Mouse (Mus musculus): ENCODE measurements around the gene Pola1. TPM values are rescaled to one million over a fixed set of nuclear protein-coding genes. Genes with fewer than 3 reads are reported as not detected.

The Pola1 gene
- polyA plus RNA-seq, 1 experiment from 2014 or later, result 21.8 TPM

DNA sequence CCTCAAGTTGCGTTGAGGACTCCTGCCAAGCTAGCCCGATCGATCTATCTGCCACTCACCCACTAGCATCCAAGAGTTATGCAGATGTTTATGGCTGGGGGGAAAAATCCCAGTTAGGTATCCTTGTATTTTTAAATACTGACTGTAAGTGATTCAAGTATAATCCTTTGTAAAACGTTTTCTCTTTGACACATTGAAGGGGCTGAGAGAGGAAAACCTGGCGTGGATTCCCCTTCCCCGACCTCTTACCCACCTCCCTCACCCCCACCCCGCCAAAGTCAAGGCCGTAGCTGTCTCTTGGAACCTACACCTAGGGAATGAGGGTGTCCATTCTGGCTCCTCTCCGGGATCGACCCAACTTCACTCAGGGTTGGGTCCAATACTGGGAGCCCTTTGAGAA is 346.9 kb downstream of the Pola1 start:
- Histone ChIP-seq H3K27ac (no peak overlapping the region), H3K9ac (no peak overlapping the region), H3K4me1 (no peaks in the 10 kb centered on the region), H3K9me3 (no peaks in the 10 kb centered on the region), H3K27me3 (peaks cover 70% of the 10 kb centered on the region), H3K4me3 (no peak overlapping the region), H3K36me3 (no peaks in the 10 kb centered on the region), H3K4me2 (replicated peaks) (no peak overlapping the region)
- no peak for ATAC-seq (ENCODE audit: insufficient number of reproducible peaks, insufficient read depth, low FRiP score, low TSS enrichment)
- 20% methylated on average over 10 of the region's 10 CpGs for WGBS

DNA sequence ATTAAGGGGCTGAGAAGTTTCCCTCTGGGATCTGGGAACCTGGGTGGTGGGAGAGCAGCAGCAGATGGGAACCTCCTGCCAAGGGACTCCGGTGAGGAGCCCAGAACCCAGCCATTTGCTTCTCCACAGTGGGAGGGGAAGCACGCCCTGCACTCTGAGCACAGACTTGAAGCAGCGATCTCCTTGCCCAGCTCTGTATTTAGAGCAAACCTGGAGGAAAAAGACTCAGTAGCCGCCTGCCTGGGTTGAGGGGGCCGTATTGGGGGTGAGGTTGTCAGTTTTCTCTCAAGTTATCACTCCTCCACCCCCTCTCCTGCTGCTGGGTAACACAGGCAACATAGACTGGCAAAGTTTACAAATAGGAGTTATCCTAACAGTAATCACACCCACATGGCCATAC is 350.2 kb downstream of the Pola1 start:
- Histone ChIP-seq H3K4me1 (no peaks in the 10 kb centered on the region), H3K27me3 (peaks cover 57% of the 10 kb centered on the region), H3K4me3 (no peak overlapping the region), H3K9me3 (no peaks in the 10 kb centered on the region), H3K4me2 (replicated peaks) (peak overlapping the region; percentile 26; the same call in 1 of the 2 replicates), H3K9ac (no peak overlapping the region), H3K36me3 (no peaks in the 10 kb centered on the region), H3K27ac (no peak overlapping the region)
- ATAC-seq (ENCODE audit: insufficient number of reproducible peaks, insufficient read depth, low FRiP score, low TSS enrichment), result no peak
- WGBS, result 12% methylated on average over 5 of the region's 5 CpGs

DNA sequence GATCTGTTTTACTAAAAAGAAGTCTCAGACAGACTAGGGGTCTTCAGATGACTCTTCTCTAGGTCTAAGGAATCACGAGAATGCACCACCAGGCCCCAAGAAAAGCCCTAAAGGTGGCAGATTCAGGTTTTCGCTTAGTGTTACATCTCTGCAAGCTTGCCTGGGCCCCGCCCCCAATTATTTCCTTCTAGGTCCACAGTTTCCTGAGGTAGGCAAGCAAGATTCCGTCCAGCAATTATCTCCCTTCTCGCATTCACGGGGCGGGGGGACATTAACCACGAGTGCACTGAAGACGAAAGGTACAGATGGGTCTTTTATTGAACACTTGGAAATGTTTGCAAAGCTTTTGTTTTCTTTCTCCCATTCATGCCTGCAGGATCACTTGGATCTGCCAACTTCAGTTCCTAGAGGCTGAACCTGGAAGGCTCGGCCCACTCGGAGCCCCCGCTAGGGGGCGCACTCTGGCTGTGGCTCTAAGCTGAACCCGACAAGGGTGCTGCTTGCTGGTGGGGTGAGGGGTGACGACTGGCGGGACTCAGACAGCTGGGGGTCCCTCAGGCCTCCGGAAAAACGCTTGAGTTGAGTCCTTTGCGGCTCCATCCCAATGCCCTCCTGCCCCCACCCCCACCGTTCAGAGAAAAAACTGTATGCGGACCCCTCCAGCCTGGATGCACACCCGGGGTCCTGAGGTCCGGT is 350.8 kb downstream of the Pola1 start:
- peaks cover 52% of the 10 kb centered on the region for H3K27me3 ChIP-seq
- H3K9ac ChIP-seq, result no peak overlapping the region
- H3K4me3 ChIP-seq, result no peak overlapping the region
- H3K36me3 ChIP-seq, result no peaks in the 10 kb centered on the region
- ATAC-seq (ENCODE audit: insufficient number of reproducible peaks, insufficient read depth, low FRiP score, low TSS enrichment), result no peak
- H3K4me1 ChIP-seq, result no peaks in the 10 kb centered on the region
- peak overlapping the region; percentile 26; the same call in 1 of the 2 replicates for H3K4me2 ChIP-seq (replicated peaks)
- no peak overlapping the region for H3K27ac ChIP-seq
- WGBS, result 19% methylated on average over 23 of the region's 23 CpGs
- no peaks in the 10 kb centered on the region for H3K9me3 ChIP-seq

DNA sequence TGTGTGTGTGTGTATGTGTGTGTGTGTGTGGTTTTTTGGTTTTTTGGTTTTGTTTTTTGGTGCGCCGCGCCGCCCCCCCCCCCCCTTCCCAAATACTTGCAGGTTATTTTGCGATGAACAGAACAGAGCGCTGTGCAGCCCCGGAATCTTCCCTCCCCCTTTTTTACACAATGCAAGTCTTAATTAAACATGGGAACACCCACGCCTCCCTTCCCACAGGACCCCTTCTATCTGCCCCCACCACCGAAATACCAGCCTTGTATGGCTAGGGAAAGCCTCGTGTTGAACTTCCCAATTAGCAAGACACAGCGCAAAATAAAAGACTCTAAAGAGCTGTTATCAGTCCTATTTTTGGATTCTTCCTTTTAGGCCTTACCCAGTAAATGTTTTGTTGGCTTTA is 352.0 kb downstream of the Pola1 start:
- no peak overlapping the region for H3K9ac ChIP-seq
- no peak overlapping the region for H3K4me2 ChIP-seq (replicated peaks)
- H3K27ac ChIP-seq, result no peak overlapping the region
- 46% methylated on average over 4 of the region's 11 CpGs for WGBS
- no peaks in the 10 kb centered on the region for H3K9me3 ChIP-seq
- H3K4me3 ChIP-seq, result no peak overlapping the region
- no peaks in the 10 kb centered on the region for H3K36me3 ChIP-seq
- peaks cover 48% of the 10 kb centered on the region for H3K27me3 ChIP-seq
- no peaks in the 10 kb centered on the region for H3K4me1 ChIP-seq
- ATAC-seq (ENCODE audit: insufficient number of reproducible peaks, insufficient read depth, low FRiP score, low TSS enrichment), result no peak

DNA sequence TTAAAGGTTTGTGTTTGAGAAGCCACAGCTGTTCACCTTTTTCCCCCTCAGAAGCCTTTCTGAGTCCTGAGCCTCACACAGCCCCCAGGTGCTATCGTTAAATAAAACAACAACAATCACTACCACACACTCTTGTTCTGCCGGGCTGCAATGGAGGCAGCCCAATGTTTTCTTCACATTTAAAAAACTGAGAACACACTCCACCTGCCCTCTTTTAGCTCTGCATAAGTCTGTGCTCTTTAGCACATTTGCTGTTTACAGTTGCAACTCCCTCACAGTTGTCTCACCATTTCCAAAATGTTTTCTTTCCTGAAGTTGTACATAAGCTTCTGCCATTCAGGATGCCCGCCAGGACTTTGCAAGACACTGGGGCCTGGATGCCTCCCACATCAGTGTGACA is 356.3 kb downstream of the Pola1 start:
- H3K9ac ChIP-seq, result no peak overlapping the region
- H3K4me3 ChIP-seq, result no peak overlapping the region
- 49% methylated on average over 3 of the region's 3 CpGs for WGBS
- no peak overlapping the region for H3K27ac ChIP-seq
- no peak for ATAC-seq (ENCODE audit: insufficient number of reproducible peaks, insufficient read depth, low FRiP score, low TSS enrichment)
- H3K4me1 ChIP-seq, result no peaks in the 10 kb centered on the region
- H3K27me3 ChIP-seq, result peaks cover 25% of the 10 kb centered on the region
- no peaks in the 10 kb centered on the region for H3K36me3 ChIP-seq
- no peaks in the 10 kb centered on the region for H3K9me3 ChIP-seq
- no peak overlapping the region for H3K4me2 ChIP-seq (replicated peaks)

Other genes with a start within 250 kb of the Pola1 start
- 7.3 and 8.5 TPM in 2 replicates for gene Pcyt1b, start 22.7 kb upstream of the Pola1 start, polyA plus RNA-seq (2016; fragmentation: Nextera tagmentation; extraction: Ambion mirVana)
- gene Pdk3, start 200.0 kb upstream of the Pola1 start, polyA plus RNA-seq (2016; fragmentation: Nextera tagmentation; extraction: Ambion mirVana), result 61.5 and 64.2 TPM in 2 replicates